Comparison of ENCODE assay signal across 8 mouse cellular contexts in genomic region chr14:103844011-103844549, GRCm38 (mm10). TPM values are rescaled to one million over a fixed set of nuclear protein-coding genes. Genes with fewer than 3 reads are reported as not detected.
DNase-seq lines count a peak whose midpoint lies in the region; ATAC-seq and TF ChIP-seq lines count a peak whose summit lies in the region.

Ednrb (minus strand) TSS chr14:103844402.

- ATAC-seq in midbrain, embryonic 16.5 days = peak; percentile 68

- peak; percentile 16 for DNase-seq in gastrocnemius, postnatal 14 days
- no peak for DNase-seq in gastrocnemius, adult 18-20 months (ENCODE audit: low spot score)
- DNase-seq in heart, adult 8-10 months (ENCODE audit: low spot score) = peak; percentile 50
- peak; percentile 57 for DNase-seq in kidney, adult 18-20 months
- no peak for DNase-seq in liver, adult 2 months (ENCODE audit: extremely low read depth, low read depth, low spot score)
- no peak for DNase-seq in B cell, adult 2 months

- H3K4me3 ChIP-seq in brown adipose tissue, adult 24 weeks (ENCODE audit: insufficient read depth, low read depth, low read length) = peak within 1 kb of the TSS; percentile 67
- H3K4me3 ChIP-seq in liver, adult 2 months (ENCODE audit: insufficient read depth, low read depth, low read length) = peak within 1 kb of the TSS; percentile 51
- H3K4me3 ChIP-seq in midbrain, embryonic 16.5 days (ENCODE audit: low read depth, low read length) = peak within 1 kb of the TSS; percentile 53

- intact Hi-C loops in gastrocnemius, postnatal 14 days (cut with DNase I; ENCODE audit: low total_unique reads) = no loop called here

- no peaks in the 10 kb centered on the region for H3K27me3 ChIP-seq in liver, adult 2 months (ENCODE audit: control insufficient read depth, insufficient read depth, low read length)
- no peaks in the 10 kb centered on the region for H3K27me3 ChIP-seq in midbrain, embryonic 16.5 days (ENCODE audit: control insufficient read depth, insufficient read depth, low read depth, low read length)

- no peak for TF ChIP-seq POLR2A in liver, adult 2 months (IDR thresholded peaks at IDR 0.05; ENCODE audit: extremely low read depth, insufficient read depth, low read length)

- TF ChIP-seq CTCF in liver, adult 2 months (IDR thresholded peaks at IDR 0.05; ENCODE audit: low read depth, low read length) = no peak

- WGBS in liver, adult 2 months = 3% methylated on average over 24 of the region's 24 CpGs
- under 1% methylated on average over 24 of the region's 24 CpGs for WGBS in midbrain, embryonic 16.5 days

- no peaks in the 10 kb centered on the region for H3K79me2 ChIP-seq in liver, adult 2 months (ENCODE audit: control insufficient read depth, insufficient read depth, low read length)

- H3K9ac ChIP-seq in liver, adult 2 months (ENCODE audit: low read depth, low read length) = peak within 1 kb of the TSS; percentile 68
- H3K9ac ChIP-seq in midbrain, embryonic 16.5 days (ENCODE audit: low read depth, low read length) = peak within 1 kb of the TSS; percentile 53

- no peaks in the 10 kb centered on the region for H3K36me3 ChIP-seq in liver, adult 2 months (ENCODE audit: control insufficient read depth, insufficient read depth, low read length)
- no peaks in the 10 kb centered on the region for H3K36me3 ChIP-seq in midbrain, embryonic 16.5 days (ENCODE audit: control insufficient read depth, insufficient read depth, low read length)

- peak within 1 kb of the TSS; percentile 94 for H3K4me2 ChIP-seq in midbrain, embryonic 16.5 days (ENCODE audit: low read length)

- H3K27ac ChIP-seq in brown adipose tissue, adult 24 weeks (replicated peaks; ENCODE audit: low read depth, low read length) = peak within 1 kb of the TSS; percentile 87
- H3K27ac ChIP-seq in liver, adult 2 months (replicated peaks; ENCODE audit: insufficient read depth, low read depth, low read length) = peak within 1 kb of the TSS; percentile 44
- H3K27ac ChIP-seq in midbrain, embryonic 16.5 days (ENCODE audit: low read length) = peak within 1 kb of the TSS; percentile 38

- H3K9me3 ChIP-seq in midbrain, embryonic 16.5 days (replicated peaks; ENCODE audit: control insufficient read depth, low read length, poor library complexity, severe bottlenecking) = no peaks in the 10 kb centered on the region

- peaks cover 2% of the 10 kb centered on the region; the same call in 1 of the 2 replicates for H3K4me1 ChIP-seq in brown adipose tissue, adult 24 weeks (ENCODE audit: control insufficient read depth, insufficient read depth, insufficient read length, low read length)
- H3K4me1 ChIP-seq in liver, adult 2 months (ENCODE audit: control insufficient read depth, insufficient read depth, low read length) = no peaks in the 10 kb centered on the region
- peaks cover 5% of the 10 kb centered on the region for H3K4me1 ChIP-seq in midbrain, embryonic 16.5 days (ENCODE audit: control insufficient read depth, insufficient read depth, low read length)

RNA-seq across cellular contexts. Expression of gene Ednrb, which starts in this region (rescaled TPM):
- 10 to 100 TPM; 15.4 to 19.0 TPM for total RNA-seq in gastrocnemius, postnatal 14 days (2021)
- total RNA-seq in gastrocnemius, adult 18-20 months (2021) = 1 to 10 TPM; 5.9 to 8.5 TPM
- 11.8 and 12.6 TPM in 2 replicates for polyA plus RNA-seq in brown adipose tissue, adult 24 weeks (2012; ENCODE audit: insufficient read depth, insufficient read length, missing spikeins)
- 10 to 100 TPM; 12.3 to 15.2 (median 14.0) TPM for total RNA-seq in heart, adult 8-10 months (2022)
- total RNA-seq in liver, adult 2 months (2014; rRNA removed) = 9.5 and 12.0 TPM in 2 replicates
- polyA plus RNA-seq in liver, adult 2 months (2012; rRNA removed) = 2.8 and 3.0 TPM in 2 replicates
- 81.5 and 114 TPM in 2 replicates for polyA plus RNA-seq in midbrain, embryonic 16.5 days (2015; fragmentation: Nextera tagmentation; extraction: Ambion mirVana)

Comparison
In these comparisons a context has a peak if more than half of its experiments do, and no peak if none do; other contexts are left out.
1. DNase-seq: peak in gastrocnemius, postnatal 14 days (single experiment), heart, adult 8-10 months (single experiment) and kidney, adult 18-20 months (single experiment); none in gastrocnemius, adult 18-20 months (single experiment), liver, adult 2 months (single experiment) and B cell, adult 2 months (0 of 2).
2. Peak in every context shown above with its lines, with median percentiles within 50 percentile points of each other: H3K27ac ChIP-seq and H3K4me3 ChIP-seq.